Comparison of ENCODE assay signal across 11 mouse cellular contexts in the genomic region with DNA sequence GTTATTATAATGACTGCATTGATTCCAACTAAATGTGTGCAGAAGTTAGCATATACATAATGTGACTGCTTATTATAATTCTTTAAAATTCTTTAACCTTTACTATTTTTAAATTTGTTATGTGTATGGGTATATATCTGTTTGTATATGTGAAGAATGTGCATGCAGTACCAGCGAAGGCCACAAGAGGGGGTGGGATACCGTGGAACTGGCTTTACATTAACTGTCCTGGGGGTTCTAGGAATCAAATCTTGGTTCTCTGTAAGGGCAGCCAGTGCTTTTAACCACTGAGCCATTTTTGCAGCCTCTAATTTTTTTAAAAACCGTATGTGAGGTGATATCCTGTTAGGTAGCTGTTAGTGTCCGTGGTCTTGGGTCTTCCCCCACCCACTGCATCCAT. TPM values are rescaled to one million over a fixed set of nuclear protein-coding genes. Genes with fewer than 3 reads are reported as not detected.
DNase-seq lines count a peak whose midpoint lies in the region; ATAC-seq and TF ChIP-seq lines count a peak whose summit lies in the region.
"Had no signal": no experiment of that assay in that cellular context is flagged by ENCODE, and none has a peak within 500 bp of the region (broad histone marks: within the 10 kb centered on the region; RNA-seq: fewer than 3 reads in every experiment).

No protein-coding gene starts in this region.

- no peaks in the 10 kb centered on the region for H3K36me3 ChIP-seq in kidney, postnatal 0 days (ENCODE audit: insufficient read depth, low read length)

- peak; percentile 48 for TF ChIP-seq CTCF in kidney, postnatal 0 days (IDR thresholded peaks at IDR 0.05; ENCODE audit: low read depth)

- WGBS in kidney, postnatal 0 days = 69% methylated on average over 4 of the region's 4 CpGs

- no peaks in the 10 kb centered on the region for H3K4me1 ChIP-seq in kidney, postnatal 0 days (replicated peaks; ENCODE audit: insufficient read depth, low read length)

- no peak overlapping the region for H3K27ac ChIP-seq in kidney, postnatal 0 days

- intact Hi-C loops in heart, postnatal 14 days (cut with DNase I) = no loop called here

- H3K4me2 ChIP-seq in kidney, postnatal 0 days (ENCODE audit: low read length) = no peak overlapping the region

- no peaks in the 10 kb centered on the region for H3K9me3 ChIP-seq in kidney, postnatal 0 days (replicated peaks; ENCODE audit: low read length)

- H3K4me3 ChIP-seq in kidney, postnatal 0 days (replicated peaks; ENCODE audit: low read depth, low read length) = no peak overlapping the region

- no peak overlapping the region for H3K9ac ChIP-seq in kidney, postnatal 0 days (ENCODE audit: low read depth, low read length)

- no peak for ATAC-seq in cerebellum, adult (ENCODE audit: insufficient number of reproducible peaks, low FRiP score, low TSS enrichment)
- ATAC-seq in kidney, postnatal 0 days (replicated peaks; ENCODE audit: low FRiP score, low read depth) = no peak
- ATAC-seq in megakaryocyte, adult 5-6 weeks (ENCODE audit: poor library complexity, severe bottlenecking) = no peak

- peak; percentile 61 for DNase-seq in cerebellum, adult 9-10 months
- no peak for DNase-seq in kidney, postnatal 0 days (ENCODE audit: low spot score)
- DNase-seq in kidney, adult 18-20 months = no peak
- peak; percentile 16 for DNase-seq in A20 (ENCODE audit: low read depth, low spot score)
- DNase-seq in forelimb bud, embryonic 11.5 days (ENCODE audit: low read depth, low spot score) = peak; percentile 26
- DNase-seq in heart, postnatal 14 days = no peak
- DNase-seq: gastrocnemius, postnatal 14 days; kidney, postnatal 36 days had no signal

- peaks cover 6% of the 10 kb centered on the region; the same call in 1 of the 2 replicates for H3K27me3 ChIP-seq in kidney, postnatal 0 days (ENCODE audit: insufficient read depth, low read length)

RNA-seq across cellular contexts. Expression of a gene that starts 5.1 kb away (rescaled TPM):
- 7.5 and 9.6 TPM in 2 replicates for polyA plus RNA-seq in kidney, postnatal 0 days (2015; fragmentation: Nextera tagmentation; extraction: Ambion mirVana)
- total RNA-seq in megakaryocyte, adult 5-6 weeks (2015) = not detected in 2 replicates
- not detected in 2 replicates for total RNA-seq in megakaryocyte, adult 5-6 weeks (2017)
- total RNA-seq in heart, postnatal 14 days (2021) = 1 to 10 TPM; 1.8 to 3.7 TPM
- total RNA-seq: neutrophil, adult 5-6 weeks had no signal

Comparison
In these comparisons a context has a peak if more than half of its experiments do, and no peak if none do; other contexts are left out.
1. DNase-seq: peak in cerebellum, adult 9-10 months (single experiment), A20 (single experiment) and forelimb bud, embryonic 11.5 days (single experiment); none in kidney, postnatal 0 days (single experiment), kidney, adult 18-20 months (single experiment) and heart, postnatal 14 days (0 of 2).